Mouse (Mus musculus) kidney, embryonic 15.5 days (tissue): ENCODE data around the gene Camk1d. TPM values are rescaled to one million over a fixed set of nuclear protein-coding genes. Genes with fewer than 3 reads are reported as not detected.
"Not testable (repeated sequence)": the region's sequence is repeated elsewhere in the genome, so short reads cannot be mapped to it uniquely, and the experiment has no call there.

Experiments used
- ATAC-seq: fragments of 200-750 bp; cut with Nextera tagmentation; replicated peaks from 2 replicates; pipeline ENCODE4 v1.8.0; 2017; ENCODE audit warnings: moderate TSS enrichment; ENCODE audit not compliant: low FRiP score
- H3K27ac ChIP-seq: fragments of 300-500 bp; sonication (generic); 2 replicates; pipeline ENCODE4 v1.5.1; 2015; ENCODE audit warnings: mild to moderate bottlenecking, inconsistent platforms
- H3K27me3 ChIP-seq: fragments of 300-500 bp; sonication (generic); 2 replicates; pipeline ENCODE4 v1.6.1; 2015; ENCODE audit warnings: inconsistent platforms
- H3K36me3 ChIP-seq: fragments of 300-500 bp; sonication (generic); 2 replicates; pipeline ENCODE4 v1.6.1; 2015; ENCODE audit warnings: inconsistent platforms
- H3K4me1 ChIP-seq: fragments of 300-500 bp; sonication (generic); 2 replicates; pipeline ENCODE4 v1.6.1; 2015; ENCODE audit warnings: inconsistent platforms
- H3K4me2 ChIP-seq: fragments of 300-500 bp; sonication (generic); 2 replicates; pipeline ENCODE4 v1.6.1; 2015; ENCODE audit warnings: moderate library complexity, mild to moderate bottlenecking, inconsistent platforms
- H3K4me3 ChIP-seq: fragments of 300-500 bp; sonication (generic); replicated peaks from 2 replicates; pipeline ENCODE4 v1.5.1; 2015; ENCODE audit warnings: mild to moderate bottlenecking, inconsistent platforms
- H3K9ac ChIP-seq: fragments of 300-500 bp; sonication (generic); 2 replicates; pipeline ENCODE4 v1.6.1; 2015; ENCODE audit warnings: mild to moderate bottlenecking, inconsistent platforms
- H3K9me3 ChIP-seq: fragments of 300-500 bp; sonication (generic); replicated peaks from 2 replicates; pipeline ENCODE4 v1.6.1; 2016; ENCODE audit warnings: inconsistent platforms
- WGBS: fragments of 180-500 bp; shearing (Covaris S2); methylation state at CpG from one replicate; pipeline ENCODE4 v1.1.7; 2015; ENCODE audit warnings: mixed read lengths; 5-methylcytosine and 5-hydroxymethylcytosine counted together
- polyA plus RNA-seq: library from polyadenylated mRNA; unstranded; fragments of >200 nt; fragmentation: Nextera tagmentation; extraction: Ambion mirVana; gene quantifications from 2 replicates; pipeline ENCODE4 v1.2.1, GENCODE M21; 2015

Gene Camk1d
- polyA plus RNA-seq, 1 experiment from 2014 or later = 1.9 TPM

DNA sequence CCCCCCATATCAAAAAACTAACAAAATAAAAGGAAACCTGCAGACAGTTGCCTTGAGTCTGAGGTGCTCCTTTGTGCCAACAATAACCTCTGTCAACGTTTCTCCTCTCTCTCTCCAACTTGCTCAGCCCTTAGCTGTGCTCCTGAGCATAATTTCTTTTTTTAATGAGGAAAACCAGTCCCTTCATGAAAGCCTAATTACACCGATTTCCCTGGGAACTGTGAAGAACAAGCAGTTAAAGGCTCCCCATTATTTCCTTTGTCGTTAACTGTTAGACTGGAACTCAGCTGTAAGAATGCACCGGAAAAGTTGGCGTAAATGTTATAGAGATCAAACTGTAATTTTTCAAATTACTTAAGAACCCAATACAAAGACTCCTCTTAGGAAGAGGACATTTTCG lies 316.3 kb downstream of the Camk1d start:
- Histone ChIP-seq H3K4me1 (no peaks in the 10 kb centered on the region), H3K27ac (no peak overlapping the region), H3K9ac (no peak overlapping the region), H3K27me3 (no peaks in the 10 kb centered on the region), H3K4me2 (no peak overlapping the region), H3K9me3 (no peaks in the 10 kb centered on the region), H3K36me3 (no peaks in the 10 kb centered on the region), H3K4me3 (no peak overlapping the region)
- ATAC-seq = no peak
- 71% methylated on average over 6 of the region's 6 CpGs for WGBS

DNA sequence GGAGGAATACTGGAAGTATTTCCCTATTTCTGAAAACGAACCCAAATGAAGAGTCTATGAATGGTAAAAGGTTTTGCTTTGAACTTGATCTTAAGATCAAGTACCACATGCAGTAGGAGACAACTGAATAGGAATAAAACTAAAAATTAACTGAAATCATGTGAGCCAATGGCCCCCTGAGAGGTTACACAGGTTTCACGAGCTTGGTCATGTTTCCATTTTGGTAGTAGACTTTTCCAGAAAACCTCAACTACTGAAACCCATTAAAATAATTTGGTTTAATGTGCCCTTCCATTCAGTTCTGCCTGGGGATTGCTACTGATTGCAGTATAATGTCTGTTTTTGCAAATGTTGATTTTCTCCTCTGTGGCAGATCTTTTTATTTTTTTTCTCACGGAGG lies 316.8 kb downstream of the Camk1d start:
- Histone ChIP-seq H3K9ac (no peak overlapping the region), H3K27ac (no peak overlapping the region), H3K4me1 (no peaks in the 10 kb centered on the region), H3K4me2 (no peak overlapping the region), H3K9me3 (no peaks in the 10 kb centered on the region), H3K4me3 (no peak overlapping the region), H3K27me3 (no peaks in the 10 kb centered on the region), H3K36me3 (no peaks in the 10 kb centered on the region)
- no peak for ATAC-seq
- 74% methylated on average over 3 of the region's 3 CpGs for WGBS

DNA sequence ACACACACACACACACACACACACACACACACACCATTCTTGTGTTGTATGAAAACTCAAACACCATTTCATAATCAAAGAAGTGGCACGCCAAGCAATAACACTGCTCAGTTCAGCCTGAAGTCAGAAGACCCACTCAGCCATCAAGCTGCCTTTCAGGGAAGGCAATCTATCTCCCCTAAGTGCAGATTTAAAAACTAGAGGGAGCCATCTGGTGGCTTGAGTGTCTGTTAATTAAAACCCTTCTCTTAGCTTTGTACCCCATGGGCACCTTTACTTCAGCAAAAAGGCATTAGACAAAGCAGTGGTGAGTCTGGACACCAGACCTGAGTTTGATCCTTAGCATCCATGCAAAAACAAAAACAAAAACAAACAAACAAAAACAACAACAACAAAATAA lies 317.9 kb downstream of the Camk1d start:
- Histone ChIP-seq H3K36me3 (no peaks in the 10 kb centered on the region), H3K27ac (no peak overlapping the region), H3K4me1 (no peaks in the 10 kb centered on the region), H3K4me2 (no peak overlapping the region), H3K9me3 (no peaks in the 10 kb centered on the region), H3K4me3 (no peak overlapping the region), H3K27me3 (no peaks in the 10 kb centered on the region), H3K9ac (no peak overlapping the region)
- no peak for ATAC-seq
- 56% methylated on average over 1 of the region's 1 CpGs for WGBS

DNA sequence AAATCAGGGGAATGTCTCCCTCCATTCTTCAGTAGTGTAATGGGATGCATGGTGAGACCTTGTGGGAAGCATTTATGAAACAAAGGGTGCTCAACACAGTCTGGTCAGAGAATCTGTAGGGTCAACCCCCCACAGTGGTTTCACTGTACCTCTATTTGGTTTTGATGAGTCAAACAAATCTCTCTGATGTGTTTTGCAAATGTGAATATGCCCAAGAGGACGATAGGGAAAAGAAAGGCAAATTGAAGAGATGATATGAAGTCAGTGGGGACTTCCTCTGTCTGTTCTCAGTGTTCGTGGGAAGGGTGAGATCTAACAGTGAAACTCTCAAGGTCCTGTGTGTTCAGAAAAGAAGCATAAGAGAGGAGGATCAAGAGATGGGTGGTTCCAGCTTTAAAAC lies 318.4 kb downstream of the Camk1d start:
- no peaks in the 10 kb centered on the region for H3K36me3 ChIP-seq
- no peak overlapping the region for H3K9ac ChIP-seq
- H3K27me3 ChIP-seq = no peaks in the 10 kb centered on the region
- H3K4me3 ChIP-seq = no peak overlapping the region
- no peak for ATAC-seq
- H3K4me1 ChIP-seq = no peaks in the 10 kb centered on the region
- 78% methylated on average over 2 of the region's 2 CpGs for WGBS
- no peak overlapping the region for H3K4me2 ChIP-seq
- H3K27ac ChIP-seq = no peak overlapping the region
- H3K9me3 ChIP-seq = no peaks in the 10 kb centered on the region

DNA sequence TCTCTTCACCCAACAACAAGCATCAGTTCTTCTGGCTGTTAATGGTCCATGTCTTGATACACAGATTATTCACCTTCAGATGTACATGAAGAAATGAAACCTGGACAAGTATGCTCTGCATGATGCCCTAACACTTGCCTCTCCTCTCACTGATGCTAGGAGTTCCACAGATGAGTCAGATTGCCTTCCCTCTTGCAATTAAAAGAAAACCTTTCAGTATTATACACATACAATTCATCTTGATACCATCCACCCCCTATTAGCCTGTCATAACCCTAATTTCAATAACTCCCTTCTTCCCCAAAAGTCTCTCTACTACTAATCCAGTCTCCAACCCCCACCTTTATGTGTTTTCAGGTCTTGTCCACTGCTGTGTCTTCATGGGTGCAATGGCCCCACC lies 321.4 kb downstream of the Camk1d start:
- no peaks in the 10 kb centered on the region for H3K9me3 ChIP-seq

DNA sequence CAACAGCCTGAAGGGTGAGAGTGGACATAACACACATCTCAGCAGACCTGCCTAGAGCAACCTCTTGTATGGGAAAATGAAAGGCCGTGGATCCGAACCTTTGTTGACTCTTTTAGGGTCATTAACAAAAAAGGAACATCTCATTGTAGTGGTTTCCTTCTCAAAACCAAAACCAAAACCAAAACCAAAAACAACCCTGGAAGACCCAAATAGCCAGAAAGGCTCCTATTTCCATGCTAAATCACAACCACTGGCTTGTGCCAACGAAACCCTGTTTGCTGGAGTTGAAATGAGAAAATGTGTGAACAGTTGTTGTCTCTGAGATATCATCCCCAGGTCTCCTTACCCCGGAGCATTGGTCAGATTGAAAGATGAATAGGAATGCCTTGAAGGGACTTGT lies 321.8 kb downstream of the Camk1d start:
- Histone ChIP-seq H3K27ac (no peak overlapping the region), H3K27me3 (no peaks in the 10 kb centered on the region), H3K36me3 (no peaks in the 10 kb centered on the region), H3K4me2 (no peak overlapping the region), H3K9ac (no peak overlapping the region), H3K4me1 (no peaks in the 10 kb centered on the region), H3K4me3 (no peak overlapping the region), H3K9me3 (no peaks in the 10 kb centered on the region)
- no peak for ATAC-seq
- 88% methylated on average over 4 of the region's 4 CpGs for WGBS

More for the DNA sequence above, 321.4 kb downstream of the Camk1d start:
- Histone ChIP-seq H3K27me3 (no peaks in the 10 kb centered on the region), H3K27ac (no peak overlapping the region), H3K4me3 (no peak overlapping the region), H3K36me3 (no peaks in the 10 kb centered on the region), H3K9ac (no peak overlapping the region), H3K4me2 (no peak overlapping the region), H3K4me1 (no peaks in the 10 kb centered on the region)
- no peak for ATAC-seq

DNA sequence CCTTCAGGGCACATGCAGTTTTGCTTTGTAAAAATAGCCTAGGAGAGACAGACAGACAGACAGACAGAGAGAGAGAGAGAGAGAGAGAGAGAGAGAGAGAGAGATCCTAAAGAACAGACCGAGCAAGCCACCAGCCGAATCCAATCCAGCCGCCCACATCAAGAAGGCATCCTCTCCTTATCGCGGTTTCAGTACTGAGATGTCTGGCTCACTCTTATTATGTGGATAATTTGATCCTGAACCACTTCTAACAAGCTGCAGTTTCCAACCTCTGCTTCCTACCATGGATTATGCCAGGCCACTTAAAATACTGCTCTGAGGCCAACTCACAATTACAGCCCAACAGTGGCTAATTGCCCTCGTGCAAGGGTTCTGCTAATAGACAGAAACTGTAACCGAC lies 325.9 kb downstream of the Camk1d start:
- Histone ChIP-seq H3K36me3 (no peaks in the 10 kb centered on the region), H3K27me3 (no peaks in the 10 kb centered on the region), H3K9ac (no peak overlapping the region), H3K4me3 (no peak overlapping the region), H3K4me2 (no peak overlapping the region), H3K27ac (no peak overlapping the region), H3K4me1 (peaks cover 8% of the 10 kb centered on the region), H3K9me3 (no peaks in the 10 kb centered on the region)
- ATAC-seq = no peak
- 80% methylated on average over 7 of the region's 7 CpGs for WGBS

DNA sequence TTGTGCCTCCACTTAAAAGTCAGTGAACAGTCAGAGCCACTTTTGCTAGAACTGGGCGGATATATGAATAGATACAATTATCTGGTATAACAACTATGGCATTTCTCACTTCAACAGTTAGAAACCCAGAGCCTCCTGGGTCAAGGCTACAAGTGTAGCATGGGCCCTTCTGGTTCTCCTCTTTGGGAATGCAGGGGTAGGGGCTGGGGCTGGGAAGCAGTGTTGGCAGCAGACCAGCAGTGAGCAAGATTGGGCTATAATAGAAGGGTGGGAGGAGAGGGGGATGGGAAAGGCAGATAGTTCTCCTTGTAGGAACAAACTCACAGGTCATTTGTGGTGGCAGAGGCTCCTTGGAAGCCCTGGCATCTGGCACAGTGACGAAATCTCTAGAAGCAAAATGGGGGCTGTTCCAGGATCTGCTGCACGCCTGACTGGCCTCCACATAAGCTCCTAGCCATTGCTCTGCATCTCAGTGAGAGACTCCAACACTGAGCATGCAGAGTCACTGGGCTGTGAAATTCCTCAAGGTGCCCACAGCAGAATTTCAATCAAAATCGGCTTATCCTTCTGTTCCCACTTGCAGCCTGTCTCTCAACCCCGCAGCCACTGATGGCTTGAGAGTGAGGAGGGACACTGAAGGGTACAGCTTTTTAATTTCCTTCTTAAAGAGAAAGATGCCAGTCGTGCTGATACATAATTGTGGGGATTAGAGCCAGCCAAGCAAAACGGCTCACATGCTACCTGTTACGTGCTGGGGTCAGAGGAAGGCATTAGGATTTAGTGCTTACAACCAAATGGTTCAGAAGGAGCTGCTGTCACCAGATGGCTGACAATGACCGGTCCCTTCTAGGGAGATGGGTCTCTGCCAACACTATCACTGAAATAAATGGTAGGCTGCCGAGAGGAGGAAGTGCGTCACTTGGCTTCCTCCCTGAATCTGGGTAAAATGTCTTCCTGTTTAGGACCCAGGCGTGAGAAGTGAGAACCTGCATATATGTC lies 332.3 kb downstream of the Camk1d start:
- no peak overlapping the region for H3K4me3 ChIP-seq
- H3K27me3 ChIP-seq = no peaks in the 10 kb centered on the region
- H3K9ac ChIP-seq = no peak overlapping the region
- H3K4me1 ChIP-seq = peaks cover 31% of the 10 kb centered on the region
- 44% methylated on average over 12 of the region's 12 CpGs for WGBS
- ATAC-seq = peak; percentile 64
- H3K36me3 ChIP-seq = no peaks in the 10 kb centered on the region
- peak overlapping the region; percentile 72 for H3K27ac ChIP-seq
- no peak overlapping the region for H3K4me2 ChIP-seq
- H3K9me3 ChIP-seq = no peaks in the 10 kb centered on the region

DNA sequence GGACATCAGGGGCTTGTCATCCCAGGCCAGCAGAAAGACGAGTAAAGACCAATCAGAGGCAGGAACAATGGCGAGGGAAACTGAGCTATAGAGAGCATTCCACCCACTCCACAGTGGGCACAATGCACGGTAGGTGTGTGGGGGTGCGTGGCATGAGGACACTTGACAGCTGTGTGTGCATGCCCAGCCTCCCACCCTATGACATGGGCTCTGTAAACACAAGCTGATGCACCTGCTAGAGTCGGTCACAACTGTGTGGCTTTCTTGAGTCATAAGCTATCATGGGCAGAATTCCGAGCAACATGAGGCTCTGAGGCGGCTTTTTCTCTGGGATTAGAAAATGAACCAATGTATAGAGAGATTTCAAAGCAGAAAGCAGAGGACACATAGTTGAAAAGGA lies 333.3 kb downstream of the Camk1d start:
- Histone ChIP-seq H3K4me1 (peaks cover 28% of the 10 kb centered on the region), H3K36me3 (no peaks in the 10 kb centered on the region), H3K4me3 (no peak overlapping the region), H3K27me3 (no peaks in the 10 kb centered on the region), H3K9ac (no peak overlapping the region), H3K4me2 (no peak overlapping the region), H3K27ac (no peak overlapping the region), H3K9me3 (no peaks in the 10 kb centered on the region)
- WGBS = 82% methylated on average over 7 of the region's 7 CpGs
- no peak for ATAC-seq

DNA sequence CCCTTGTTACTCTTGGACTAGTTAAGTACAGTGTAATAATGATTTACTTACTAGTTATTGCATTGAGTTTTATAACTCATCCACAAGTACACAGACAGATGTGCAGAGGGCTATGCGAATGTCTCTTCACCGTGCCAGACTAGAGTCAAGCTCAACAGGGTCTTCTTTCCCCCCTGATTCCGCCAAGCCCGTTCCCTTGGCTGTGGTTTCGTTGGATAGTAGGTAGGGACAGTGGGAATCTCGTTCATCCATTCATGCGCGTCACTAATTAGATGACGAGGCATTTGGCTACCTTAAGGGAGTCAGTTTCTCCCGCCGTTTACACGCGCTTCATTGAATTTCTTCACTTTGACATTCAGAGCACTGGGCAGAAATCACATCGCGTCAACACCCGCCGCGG lies 335.4 kb downstream of the Camk1d start:
- 37% methylated on average over 18 of the region's 18 CpGs for WGBS
- not testable (repeated sequence) for H3K4me3 ChIP-seq, ATAC-seq, H3K4me2 ChIP-seq, H3K36me3 ChIP-seq, H3K9ac ChIP-seq, H3K27ac ChIP-seq, H3K9me3 ChIP-seq, H3K27me3 ChIP-seq
- H3K4me1 ChIP-seq = peaks cover 28% of the 10 kb centered on the region

DNA sequence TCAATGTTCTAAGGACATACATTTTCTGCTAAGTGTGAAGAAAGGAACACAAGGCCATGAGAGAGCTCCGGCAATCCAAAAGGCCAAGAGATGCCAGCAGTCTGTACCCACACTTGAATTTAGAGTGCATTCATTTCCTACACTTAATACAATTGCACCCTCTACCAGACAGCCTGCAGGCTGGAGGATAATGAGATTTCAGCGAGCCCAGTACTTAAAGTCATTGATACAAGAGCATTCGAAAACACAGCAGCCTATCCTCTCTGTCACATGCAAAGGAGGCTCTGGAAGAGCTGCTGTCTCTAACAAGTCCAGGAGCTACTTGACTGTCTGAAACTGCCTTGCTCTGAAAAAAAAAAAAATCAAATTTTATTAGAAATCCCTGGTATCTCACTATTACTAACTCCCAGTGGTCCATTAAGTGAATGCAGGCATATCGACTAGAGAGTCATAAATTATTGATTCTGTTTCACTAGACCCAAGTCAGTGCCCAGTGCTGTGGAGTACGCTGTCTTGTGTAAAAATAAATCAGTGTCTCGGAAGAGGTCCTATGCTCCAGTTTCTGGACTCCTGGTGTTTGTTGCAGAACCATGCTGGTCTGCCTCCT lies 336.1 kb downstream of the Camk1d start:
- Histone ChIP-seq H3K9me3 (no peaks in the 10 kb centered on the region), H3K9ac (no peak overlapping the region), H3K36me3 (no peaks in the 10 kb centered on the region), H3K4me2 (no peak overlapping the region), H3K27me3 (no peaks in the 10 kb centered on the region), H3K27ac (no peak overlapping the region), H3K4me1 (peaks cover 28% of the 10 kb centered on the region), H3K4me3 (no peak overlapping the region)
- 47% methylated on average over 6 of the region's 6 CpGs for WGBS
- no peak for ATAC-seq

DNA sequence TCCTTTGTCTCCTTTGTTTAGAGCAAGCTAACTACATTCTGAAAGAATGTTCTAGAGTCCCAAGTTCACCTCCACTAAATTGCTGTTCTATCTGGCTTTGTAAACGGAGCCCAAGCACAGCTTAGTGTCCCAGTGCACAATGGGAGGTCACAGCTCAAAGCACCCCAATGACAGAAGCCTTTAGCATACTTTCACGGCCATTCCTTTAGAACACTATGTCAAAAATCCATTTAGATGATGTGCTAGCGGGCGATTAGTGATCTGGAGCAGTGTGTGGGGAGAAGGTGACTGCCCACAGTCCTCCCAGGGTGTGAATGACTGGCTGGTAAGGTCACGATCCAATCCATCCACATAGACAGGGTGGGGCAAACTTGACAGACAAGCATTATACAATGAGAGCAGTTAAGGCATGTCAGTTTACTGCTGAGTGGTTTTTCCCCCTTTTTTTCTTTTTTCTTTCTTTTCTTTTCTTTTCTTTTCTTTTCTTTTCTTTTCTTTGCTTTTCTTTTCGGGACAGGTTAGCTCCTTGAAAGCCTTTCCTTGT lies 341.4 kb downstream of the Camk1d start:
- H3K27ac ChIP-seq = no peak overlapping the region
- WGBS = 64% methylated on average over 6 of the region's 6 CpGs
- ATAC-seq = no peak
- H3K9me3 ChIP-seq = no peaks in the 10 kb centered on the region
- H3K4me1 ChIP-seq = peaks cover 11% of the 10 kb centered on the region
- no peak overlapping the region for H3K4me3 ChIP-seq
- H3K36me3 ChIP-seq = no peaks in the 10 kb centered on the region
- H3K27me3 ChIP-seq = no peaks in the 10 kb centered on the region
- H3K4me2 ChIP-seq = no peak overlapping the region
- H3K9ac ChIP-seq = no peak overlapping the region
